Mouse (Mus musculus) spleen, adult 12 weeks (tissue): ENCODE results near the gene Prkca.

Source experiments
- DNase-seq: peaks from one replicate; pipeline ENCODE4 v3.0.0; 2022; ENCODE audit warnings: low spot score

The Prkca gene

DNA sequence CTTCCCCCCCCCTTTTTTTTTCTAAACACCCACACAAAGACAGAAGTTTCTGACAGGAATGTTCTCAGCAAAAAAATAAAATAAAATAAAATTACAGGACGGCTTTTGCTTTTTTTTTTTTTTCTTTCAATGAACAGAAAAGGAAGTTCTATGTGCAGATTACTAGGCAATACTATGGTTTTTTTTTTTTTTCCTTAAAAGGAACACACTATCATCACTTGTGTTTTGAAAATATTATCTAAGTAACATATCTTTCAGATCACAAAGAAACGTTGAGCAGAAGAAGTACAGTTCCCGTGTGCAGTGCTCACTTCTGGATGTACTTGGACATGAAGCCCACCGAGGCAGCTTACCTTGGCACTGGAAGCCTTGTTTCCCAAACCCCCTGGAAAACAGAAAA lies 3.4 kb downstream of the Prkca start:
- no peak for DNase-seq

DNA sequence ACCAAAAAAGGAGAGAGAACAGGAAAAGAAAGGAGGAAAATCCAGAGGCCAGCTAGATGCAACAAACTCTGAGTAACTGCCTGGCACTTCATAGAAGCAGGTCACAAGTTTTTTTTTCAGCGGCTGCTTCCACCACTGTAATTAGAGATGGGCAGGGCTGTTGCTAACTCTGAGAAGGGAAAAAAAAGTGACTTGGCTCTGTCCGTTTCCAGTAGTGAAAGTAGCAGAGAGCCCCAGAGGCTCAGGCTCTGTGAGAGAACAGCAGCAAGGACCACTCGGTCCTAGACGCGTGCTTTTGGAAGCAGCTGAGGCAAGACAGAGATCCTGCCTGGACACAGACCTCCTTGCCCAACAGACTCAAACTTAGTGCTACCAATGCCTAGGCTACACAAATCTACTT lies 7.3 kb downstream of the Prkca start:
- no peak for DNase-seq

DNA sequence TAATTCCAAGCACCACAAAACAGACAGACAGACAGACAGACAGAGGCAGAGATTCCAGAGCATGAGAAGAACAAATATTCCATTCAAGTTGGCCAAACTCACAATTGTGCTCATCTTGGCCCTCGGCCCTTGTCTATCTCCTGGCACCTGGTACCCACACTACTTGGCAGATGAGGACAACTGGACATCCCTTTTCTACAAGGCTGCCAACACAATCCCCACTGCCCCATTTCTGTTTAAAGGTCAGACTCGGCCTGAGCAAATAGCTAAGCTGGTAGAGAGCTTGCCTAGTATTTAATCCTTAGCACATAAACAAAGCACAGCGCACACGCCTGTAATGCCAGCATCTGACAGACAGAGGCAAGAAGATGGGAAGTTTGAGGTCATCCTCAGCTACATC lies 8.2 kb downstream of the Prkca start:
- DNase-seq, result no peak

DNA sequence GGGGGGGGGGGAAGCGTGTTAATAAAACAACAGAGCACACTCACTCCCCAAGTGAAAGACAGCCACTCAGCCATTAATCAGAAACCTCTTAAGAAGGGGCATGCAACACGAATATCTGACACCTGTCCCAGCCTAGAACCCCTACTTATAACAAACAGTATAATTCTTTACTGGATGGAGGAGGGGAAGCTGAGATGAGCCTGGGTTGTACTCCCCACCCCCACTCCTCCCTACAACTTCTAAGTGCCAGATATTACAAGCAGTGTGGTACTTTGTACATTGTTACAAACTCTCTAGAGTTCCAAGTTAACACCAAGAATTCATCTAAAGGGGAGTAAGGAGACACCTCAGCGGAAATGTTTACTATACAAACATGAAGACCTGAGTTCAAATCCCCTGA lies 9.1 kb downstream of the Prkca start:
- no peak for DNase-seq

DNA sequence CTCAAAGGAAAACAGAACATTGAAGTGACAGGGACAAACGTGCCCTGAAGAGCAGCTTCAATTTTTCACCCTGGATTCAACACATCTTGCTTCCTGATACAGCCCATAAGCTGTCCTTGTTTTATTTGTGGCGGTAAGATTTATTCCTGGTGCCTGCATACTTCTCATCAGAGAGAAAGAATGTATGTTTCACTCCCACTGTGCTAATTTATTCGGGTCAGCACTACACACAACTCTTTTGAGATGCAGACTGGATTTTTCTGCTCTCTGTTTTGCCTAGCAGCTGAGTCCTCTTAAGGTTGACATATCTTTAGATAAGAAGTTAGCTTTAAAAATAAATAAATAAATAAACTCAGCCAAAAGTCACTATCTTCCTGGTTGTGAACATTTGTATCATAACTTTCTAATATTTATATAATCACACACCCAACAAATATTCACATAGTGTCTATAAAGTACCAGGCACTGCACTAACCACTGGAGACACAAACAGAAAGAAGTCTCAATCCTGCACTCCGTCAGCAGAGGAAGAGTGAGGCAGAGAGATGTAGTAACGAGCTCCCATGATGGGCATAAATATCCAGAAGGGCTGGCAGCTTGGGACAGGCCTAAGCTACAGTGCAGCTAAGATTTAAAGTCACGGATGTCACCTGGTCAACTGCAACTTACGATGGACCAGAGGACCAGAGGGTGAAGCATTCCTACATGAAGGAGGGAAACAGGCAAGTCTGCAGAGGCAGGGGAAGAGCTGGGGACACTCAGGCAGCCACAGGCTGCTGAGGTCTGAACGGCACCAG lies 9.9 kb downstream of the Prkca start:
- DNase-seq, result no peak

DNA sequence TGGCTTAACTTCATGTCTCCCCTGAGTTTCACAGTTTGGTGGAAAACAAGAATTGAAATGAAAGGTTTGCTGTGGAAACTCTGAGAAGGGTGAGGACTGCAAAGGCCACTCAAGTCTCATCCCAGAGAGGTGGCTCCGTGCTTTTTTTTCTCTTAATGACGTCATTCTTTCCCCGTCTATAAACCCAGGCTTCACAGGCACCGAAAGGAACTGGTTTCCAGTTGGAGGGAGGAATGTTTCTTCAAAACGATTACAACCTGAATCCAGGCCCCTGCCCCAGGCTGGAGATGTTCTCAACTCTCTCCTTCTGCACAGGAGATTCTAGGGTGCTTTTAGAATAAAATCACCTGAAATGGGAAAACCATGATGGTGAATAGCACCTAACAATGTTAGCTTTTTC lies 10.7 kb downstream of the Prkca start:
- no peak for DNase-seq

DNA sequence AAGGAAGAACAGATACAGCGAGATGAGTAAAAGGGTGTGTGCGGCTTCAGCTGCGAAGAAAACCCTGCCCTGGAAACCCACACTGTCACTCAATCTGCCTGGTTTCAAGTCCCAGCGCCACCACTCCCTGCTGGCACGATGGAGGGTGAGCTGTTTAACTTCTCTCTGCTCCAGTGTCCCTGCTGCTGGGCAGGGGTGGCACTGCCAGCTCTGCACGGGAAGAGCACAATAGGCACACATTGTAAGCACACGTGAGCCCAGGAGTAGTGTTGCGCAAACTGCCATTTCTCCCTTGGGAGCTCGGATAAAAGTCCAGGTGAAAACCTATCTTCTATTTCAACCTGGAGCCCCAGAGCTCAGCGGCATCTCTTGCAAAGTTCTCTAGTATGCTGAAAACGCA lies 12.9 kb downstream of the Prkca start:
- no peak for DNase-seq

DNA sequence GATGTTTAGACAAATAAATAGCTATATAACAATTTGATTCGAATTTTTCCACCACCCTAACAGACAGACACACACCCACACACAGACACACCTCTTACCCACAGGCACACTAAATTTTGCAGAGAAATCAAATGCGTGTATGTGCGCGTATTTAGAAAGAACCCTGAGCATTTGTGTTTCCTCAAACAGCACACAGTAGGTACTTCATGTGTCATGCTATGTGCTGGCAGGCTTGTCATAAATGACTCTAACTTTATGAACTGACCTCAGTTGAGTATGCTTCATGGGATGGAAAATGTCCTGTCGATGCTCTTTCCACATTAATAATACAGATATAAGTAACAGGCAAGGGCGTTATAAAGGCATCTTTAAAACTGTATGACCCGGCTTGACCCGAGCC lies 17.8 kb downstream of the Prkca start:
- no peak for DNase-seq

DNA sequence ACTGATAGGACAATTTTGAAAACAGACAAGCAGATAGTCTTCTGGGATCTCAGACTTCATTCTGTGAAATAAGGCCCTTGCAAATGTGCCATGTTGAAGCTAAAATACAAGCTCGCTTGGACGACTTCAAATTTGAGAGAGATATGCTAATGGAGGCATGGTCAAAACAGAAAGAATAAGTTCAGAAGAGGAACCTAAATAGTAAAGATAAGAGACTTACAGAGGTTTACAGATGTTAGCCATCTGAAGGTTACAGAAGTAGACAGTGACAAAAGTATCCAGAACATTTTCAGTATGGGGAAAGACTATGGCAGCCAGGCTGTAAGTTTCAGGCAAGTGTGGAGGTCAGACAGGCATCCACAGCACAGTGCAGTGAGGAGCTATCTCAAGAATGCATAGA lies 21.6 kb downstream of the Prkca start:
- DNase-seq, result no peak

DNA sequence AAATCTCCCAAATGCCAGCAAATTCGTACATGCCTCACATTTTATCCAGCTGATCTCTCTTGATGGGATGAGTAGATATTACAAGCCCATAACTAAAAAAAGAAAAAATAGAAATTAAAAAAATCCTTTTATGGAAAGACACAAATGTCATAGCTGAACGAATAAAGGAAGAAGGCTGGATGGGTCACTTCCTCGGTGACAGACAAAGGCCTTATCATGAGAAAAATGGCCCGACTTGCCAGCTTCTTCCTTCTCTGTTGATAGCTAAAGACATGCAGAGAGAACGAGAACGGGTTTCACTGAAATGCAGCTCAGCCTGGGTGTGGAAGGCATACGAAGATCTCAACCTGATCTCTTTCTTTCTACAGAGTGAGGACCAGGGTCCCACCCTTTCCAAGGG lies 23.2 kb downstream of the Prkca start:
- DNase-seq, result no peak

DNA sequence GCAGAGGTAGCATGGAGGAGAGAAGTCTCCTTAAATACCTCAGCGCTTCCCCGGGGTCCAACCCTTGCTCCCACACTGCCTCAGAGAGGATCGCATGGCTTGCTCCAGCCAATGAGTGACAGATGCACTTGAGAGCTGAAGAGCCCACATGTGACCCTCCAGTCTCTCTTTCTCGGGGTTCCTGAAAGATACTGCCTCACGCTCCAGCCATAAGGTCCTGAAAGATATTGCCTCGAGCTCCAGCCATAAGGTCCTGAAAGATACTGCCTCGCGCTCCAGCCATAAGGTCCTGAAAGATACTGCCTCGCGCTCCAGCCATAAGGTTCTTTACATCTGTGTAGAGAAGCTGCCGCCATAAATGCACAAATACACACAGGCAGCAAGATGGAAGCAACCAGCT lies 24.6 kb downstream of the Prkca start:
- no peak for DNase-seq

DNA sequence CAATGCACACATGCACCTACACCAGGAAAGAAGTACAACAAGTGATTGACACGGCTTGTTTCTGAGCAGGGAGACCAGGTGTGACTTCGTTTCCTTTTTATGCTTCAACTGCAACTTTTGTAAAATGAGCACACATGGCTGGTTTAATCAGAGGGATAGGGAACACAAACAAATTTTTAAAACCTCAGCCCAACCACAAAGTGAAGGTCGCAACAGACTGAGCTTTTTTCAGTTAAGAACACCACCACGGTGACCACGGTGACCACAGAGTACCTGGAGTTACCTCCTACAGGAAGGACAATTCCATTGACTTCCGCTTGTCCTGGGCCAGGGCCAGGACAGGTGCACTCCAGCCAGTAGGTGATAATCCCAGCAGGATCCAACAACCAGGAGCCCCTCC lies 25.9 kb downstream of the Prkca start:
- no peak for DNase-seq

DNA sequence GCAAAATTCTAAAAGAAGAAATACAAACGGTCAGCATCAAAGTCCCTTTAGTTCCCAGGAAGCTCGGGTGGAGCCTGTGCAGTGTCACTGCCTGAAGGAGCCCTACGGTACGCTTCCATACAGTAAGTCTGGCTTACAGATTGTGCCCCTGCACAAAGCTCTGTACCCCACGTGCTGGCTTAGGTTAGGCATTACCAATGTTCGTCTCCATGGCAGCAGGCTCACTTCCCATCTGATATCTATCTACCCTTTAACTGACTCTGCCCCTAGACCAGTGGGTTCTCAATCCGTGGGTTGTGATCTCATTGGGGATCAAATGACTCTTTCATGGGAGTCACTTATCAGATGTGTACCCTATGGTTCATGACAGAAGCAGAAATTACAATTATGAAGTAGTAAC lies 28.0 kb downstream of the Prkca start:
- DNase-seq, result no peak

DNA sequence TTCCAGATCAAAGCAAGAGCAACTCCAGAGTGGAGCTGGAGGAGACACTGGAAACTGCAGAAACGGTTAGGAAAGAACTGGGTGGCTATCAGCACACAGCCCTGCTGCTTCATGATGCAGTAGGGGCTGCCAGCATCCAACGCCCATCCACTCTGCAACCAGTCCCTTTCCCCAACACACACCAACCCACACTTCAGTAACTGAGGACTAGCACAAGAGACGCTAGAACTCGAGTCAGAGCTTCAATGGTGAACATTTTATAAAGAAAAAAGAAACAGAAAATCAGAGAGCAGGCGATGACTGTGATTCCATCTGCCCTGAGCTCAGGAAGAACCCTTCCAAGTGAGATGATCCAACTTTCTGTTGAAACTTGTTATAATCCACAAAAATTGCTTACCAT lies 31.2 kb downstream of the Prkca start:
- no peak for DNase-seq

DNA sequence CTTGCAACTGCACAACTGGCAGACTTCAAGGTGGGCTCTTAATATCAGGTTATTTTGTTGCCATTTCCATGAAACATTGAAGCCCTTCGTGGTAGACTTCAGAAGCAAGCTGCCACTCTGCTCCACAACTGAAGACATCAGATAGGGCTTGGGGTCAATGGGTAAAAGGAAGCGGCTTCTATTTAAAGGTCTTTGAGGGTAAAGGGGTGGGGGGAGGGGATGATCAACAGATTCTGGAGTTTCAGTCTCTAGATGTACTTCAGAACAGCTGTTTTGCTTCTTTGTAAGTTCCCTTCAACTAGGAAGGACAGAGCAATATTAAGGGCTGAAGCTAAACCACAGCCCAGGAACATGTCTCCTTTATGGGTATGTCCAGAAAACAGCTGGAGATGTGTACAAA lies 31.8 kb downstream of the Prkca start:
- no peak for DNase-seq

DNA sequence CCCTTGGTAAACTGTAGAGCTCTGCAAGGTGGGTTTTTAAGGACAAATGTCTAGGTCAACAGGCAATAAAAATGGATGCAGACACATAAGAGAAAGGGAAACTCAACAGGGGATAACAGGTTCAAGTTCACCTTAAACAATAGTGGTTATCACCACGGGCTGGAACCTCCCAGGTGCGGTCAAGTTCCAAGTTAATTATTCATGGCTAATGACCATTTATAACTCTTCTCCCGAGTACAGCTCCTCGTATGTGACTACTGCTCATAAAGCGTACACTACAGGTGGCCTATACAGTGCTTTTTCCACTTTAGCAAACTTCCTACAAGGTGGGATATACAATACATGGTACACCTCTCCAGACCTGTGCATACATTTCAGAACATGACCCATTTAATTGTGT lies 33.9 kb downstream of the Prkca start:
- DNase-seq, result no peak

DNA sequence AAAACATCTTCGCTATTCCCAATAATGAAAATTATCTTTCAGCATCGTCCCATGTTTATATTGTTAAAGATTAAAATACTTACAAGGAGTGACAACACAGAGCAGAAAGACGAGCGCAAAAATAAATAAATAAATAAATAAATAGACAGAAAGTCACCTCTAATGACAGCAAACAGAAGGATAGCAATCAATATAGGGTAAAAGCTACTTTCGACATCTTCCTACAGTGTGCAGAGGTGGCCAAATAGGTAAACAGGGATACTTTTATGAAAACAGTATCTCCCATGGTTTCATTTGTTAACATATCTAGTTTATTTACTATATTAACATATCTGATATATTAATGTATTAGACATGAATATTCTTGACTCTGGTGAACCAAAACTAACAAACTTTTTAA lies 35.5 kb downstream of the Prkca start:
- no peak for DNase-seq

DNA sequence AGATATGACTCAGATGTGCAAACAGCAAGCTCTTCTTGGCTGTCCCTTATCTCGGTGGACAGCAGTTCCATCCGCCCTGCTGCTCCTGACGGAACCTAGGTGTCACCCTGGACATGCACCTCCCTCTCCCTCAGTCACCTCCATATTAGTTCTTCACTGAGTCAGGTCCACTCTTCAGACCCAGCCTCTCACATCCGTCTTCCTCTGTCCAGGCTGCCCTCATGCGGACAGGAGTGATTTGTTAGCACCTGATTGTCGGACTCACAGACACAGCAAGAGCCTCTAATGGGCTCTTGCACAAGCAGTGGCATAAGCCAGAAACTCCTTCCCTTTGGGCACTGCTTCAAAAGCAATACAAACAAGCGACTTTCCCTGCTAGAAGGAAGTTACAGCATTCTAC lies 36.5 kb downstream of the Prkca start:
- DNase-seq, result no peak

DNA sequence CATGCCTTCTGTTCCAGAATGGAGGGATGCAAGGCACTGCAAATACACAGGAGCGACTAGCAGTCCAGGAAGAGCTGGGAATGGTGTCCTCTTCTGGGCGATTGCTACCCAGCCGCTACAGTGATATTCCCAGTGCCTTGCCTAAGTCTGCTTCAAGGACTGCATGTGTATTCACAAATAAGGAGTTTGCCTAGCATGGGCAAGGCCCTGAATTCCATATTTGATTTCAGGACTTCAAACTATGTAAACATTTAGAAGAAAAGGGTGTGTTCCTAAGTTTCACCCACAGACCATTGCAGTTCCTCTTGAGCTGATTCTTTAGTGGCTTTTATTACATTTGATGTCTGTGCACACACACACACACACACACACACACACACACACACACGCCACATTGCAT lies 39.9 kb downstream of the Prkca start:
- no peak for DNase-seq

DNA sequence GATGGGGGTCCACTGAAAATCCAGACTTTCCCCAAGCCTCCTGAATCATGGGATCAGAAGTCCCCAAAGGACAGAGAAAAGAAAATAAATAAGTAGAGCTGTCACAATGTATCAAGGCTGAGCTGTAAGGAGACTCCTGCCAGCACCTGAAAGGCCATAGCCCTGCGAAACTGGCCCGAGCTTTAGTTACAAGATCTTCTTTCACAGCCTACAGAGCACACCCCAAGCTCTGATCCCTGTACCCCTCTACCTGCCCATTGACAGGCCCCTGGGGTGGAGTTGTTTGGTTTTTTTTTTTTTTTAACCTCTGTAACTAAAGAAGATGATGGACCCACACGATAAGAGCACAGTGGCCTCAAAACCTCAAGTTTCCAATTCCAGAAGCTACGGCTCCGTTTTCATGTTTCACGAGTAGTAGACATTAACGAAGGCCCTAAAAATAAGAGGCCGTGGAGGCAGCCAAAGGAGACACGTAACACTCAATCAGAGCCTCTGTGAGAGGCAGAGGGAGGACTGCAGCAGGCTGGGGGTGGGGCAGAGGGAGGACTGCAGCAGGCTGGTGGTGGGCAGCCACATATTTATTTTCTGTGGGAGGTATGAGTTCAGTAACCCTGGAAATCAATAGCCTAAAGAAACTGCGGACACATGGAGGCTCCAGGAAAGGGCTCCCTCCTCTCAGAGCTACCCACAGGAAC lies 41.8 kb downstream of the Prkca start:
- DNase-seq, result no peak

DNA sequence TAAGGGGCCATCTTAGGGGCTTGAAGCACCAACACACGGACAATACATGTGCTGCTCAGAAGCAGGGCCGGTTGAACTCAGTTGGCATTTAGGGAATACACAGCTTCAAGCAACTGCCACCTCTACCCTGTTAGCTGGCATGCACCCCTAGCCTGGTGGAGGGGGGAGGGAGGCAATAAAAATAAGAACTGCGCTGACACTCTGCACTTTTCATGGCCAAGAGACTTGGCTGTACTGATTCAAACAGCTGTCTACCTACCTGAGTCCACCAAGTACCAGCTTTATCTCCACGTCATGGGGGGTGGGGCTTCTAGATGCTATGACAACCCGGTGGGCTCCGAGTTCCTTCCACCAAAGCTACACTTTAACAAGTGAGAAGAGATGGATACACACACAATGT lies 42.7 kb downstream of the Prkca start:
- DNase-seq, result no peak

DNA sequence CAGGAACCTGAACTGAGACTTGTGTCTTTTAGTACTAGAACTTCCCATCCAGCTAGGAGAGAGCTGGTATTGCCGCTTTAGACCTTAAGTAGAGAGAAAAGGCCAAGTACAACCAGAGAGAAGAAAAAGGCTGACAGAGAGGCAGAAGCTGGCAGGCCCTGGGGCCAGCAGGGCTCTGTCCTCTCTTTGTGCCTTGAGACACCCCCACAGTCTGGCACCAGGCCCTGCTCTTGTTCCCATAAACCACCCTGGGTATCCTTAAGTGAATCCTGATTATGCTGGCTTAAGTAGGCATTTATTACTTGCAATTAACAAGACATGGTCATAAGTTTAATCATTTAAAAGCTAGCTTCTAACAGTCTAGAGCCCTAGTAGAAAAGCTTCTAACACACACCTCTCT lies 43.3 kb downstream of the Prkca start:
- no peak for DNase-seq

DNA sequence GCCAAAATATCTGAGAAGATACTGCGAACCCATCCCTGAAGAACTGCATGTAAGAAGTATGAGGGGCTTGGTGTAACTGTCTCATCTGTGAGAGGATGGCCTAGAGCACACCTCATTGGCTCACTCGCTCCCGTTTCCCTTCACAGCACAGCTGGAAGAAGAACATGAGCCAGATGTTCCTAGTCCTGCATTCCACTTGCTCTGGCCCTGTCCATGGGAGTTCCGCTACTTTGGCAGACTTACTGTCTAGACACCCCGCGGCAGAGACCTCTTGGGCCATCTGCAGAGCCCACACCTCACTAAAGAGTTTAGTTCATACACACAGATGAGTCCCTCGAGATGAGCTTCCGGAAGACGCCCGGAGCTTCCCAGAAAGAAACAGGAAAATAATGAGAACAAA lies 43.8 kb downstream of the Prkca start:
- DNase-seq, result no peak

DNA sequence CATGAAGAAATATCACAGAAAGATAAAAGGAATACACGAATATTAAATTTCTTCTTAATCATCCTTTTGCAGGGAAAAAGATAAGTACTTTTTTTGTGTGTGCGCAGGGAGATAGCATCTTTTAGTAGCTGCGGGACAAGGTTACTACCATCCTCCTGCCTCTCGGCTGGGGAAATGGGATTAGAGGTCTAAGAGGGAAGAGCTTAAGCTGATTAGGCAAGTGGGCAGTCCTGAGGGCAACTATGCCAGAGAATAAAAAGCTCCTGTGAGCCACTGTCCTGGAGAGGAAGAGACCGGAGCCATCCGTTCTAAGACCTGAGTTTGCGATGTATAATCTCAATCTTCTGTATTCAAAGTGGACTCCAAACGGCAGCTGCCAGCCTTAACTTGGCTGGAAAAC lies 45.8 kb downstream of the Prkca start:
- DNase-seq, result no peak
